Mouse (Mus musculus) heart, postnatal 0 days (tissue): ENCODE data around the gene Nr6a1. TPM values are rescaled to one million over a fixed set of nuclear protein-coding genes. Genes with fewer than 3 reads are reported as not detected.
A peak's percentile ranks its signal among the peaks of the same experiment; 100 is the strongest.

ENCODE experiments used
- ATAC-seq: fragments of 200-750 bp; cut with Nextera tagmentation; 2 replicates; pipeline ENCODE4 v1.8.0; 2017; ENCODE audit warnings: low read depth, moderate number of reproducible peaks, moderate library complexity; ENCODE audit not compliant: insufficient read depth
- DNase-seq: peaks from one replicate; pipeline ENCODE4 v3.0.0-alpha.2; 2016; ENCODE audit warnings: low spot score
- H3K27ac ChIP-seq: fragments of 300-500 bp; sonication (generic); 2 replicates; pipeline ENCODE4 v1.5.1; 2014; ENCODE audit warnings: low read depth, mild to moderate bottlenecking
- H3K27me3 ChIP-seq: fragments of 300-500 bp; sonication (generic); 2 replicates; pipeline ENCODE4 v1.6.1; 2014; ENCODE audit warnings: low read length, mixed read lengths; ENCODE audit not compliant: control insufficient read depth, insufficient read depth
- H3K36me3 ChIP-seq: fragments of 300-500 bp; sonication (generic); replicated peaks from 2 replicates; pipeline ENCODE4 v1.6.1; 2014; ENCODE audit warnings: low read length, mixed read lengths; ENCODE audit not compliant: control insufficient read depth, insufficient read depth
- H3K4me1 ChIP-seq: fragments of 300-500 bp; sonication (generic); 2 replicates; pipeline ENCODE4 v1.6.1; 2014; ENCODE audit warnings: antibody characterized with exemption; ENCODE audit not compliant: control insufficient read depth, insufficient read depth
- H3K4me2 ChIP-seq: fragments of 300-500 bp; sonication (generic); 2 replicates; pipeline ENCODE4 v1.6.1; 2014; ENCODE audit warnings: low read depth, mild to moderate bottlenecking, low read length, moderate library complexity
- H3K4me3 ChIP-seq: fragments of 300-500 bp; sonication (generic); 2 replicates; pipeline ENCODE4 v1.5.1; 2014; ENCODE audit warnings: low read depth, low read length
- H3K9ac ChIP-seq: fragments of 300-500 bp; sonication (generic); replicated peaks from 2 replicates; pipeline ENCODE4 v1.6.1; 2014; ENCODE audit warnings: low read depth, low read length, mixed read lengths
- H3K9me3 ChIP-seq: fragments of 300-500 bp; sonication (generic); replicated peaks from 2 replicates; pipeline ENCODE4 v1.6.1; 2016; ENCODE audit warnings: low read length; ENCODE audit not compliant: control insufficient read depth
- CTCF ChIP-seq: IDR thresholded peaks from 2 replicates; pipeline ENCODE4 v1.5.1; 2016; ENCODE audit warnings: antibody characterized with exemption, control low read depth, low read depth
- EP300 ChIP-seq: IDR thresholded peaks from 2 replicates; pipeline ENCODE4 v1.6.1; 2016; ENCODE audit warnings: antibody characterized with exemption, low read depth
- WGBS: fragments of 180-500 bp; shearing (Covaris S2); extraction: QIAGEN DNeasy Blood & Tissue Kit; methylation state at CpG from one replicate; pipeline ENCODE4 v1.1.7; 2014; 5-methylcytosine and 5-hydroxymethylcytosine counted together
- polyA plus RNA-seq: library from polyadenylated mRNA; unstranded; fragments of >200 nt; fragmentation: Nextera tagmentation; extraction: Ambion mirVana; gene quantifications from 2 replicates; pipeline ENCODE4 v1.2.1, GENCODE M21; 2015
- total RNA-seq: library from RNA; depleted of rRNA; stranded (reverse); fragments of >200 nt; gene quantifications from 2 replicates; pipeline ENCODE4 v1.2.3, GENCODE M21; 2014; ENCODE audit warnings: low replicate concordance

The Nr6a1 gene
- total and polyA plus RNA-seq, 2 experiments from 2014 or later = 0.31 to 0.99 TPM

DNA sequence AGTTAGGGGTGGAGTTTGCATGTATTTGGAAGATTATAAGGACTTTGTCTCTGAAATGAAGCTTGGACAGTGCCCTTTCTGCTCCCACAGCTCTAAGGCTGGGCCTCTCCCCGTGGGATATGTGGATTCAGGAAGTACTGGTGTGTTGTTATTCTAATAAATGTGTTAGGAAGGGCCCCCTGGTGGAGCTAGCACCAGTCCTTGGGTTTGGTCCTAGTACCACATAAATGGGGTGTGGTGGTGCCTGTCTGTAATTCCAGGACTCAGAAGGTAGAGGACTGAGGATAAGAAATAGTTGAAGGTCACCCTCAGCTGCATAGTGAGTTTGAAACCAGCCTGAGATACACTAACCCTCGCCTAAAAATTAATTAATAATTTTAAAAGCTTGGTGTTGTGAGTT lies 45.7 kb upstream of the Nr6a1 start:
- DNase-seq = peak; percentile 6
- Histone ChIP-seq H3K27ac (no peak overlapping the region), H3K4me1 (no peaks in the 10 kb centered on the region), H3K4me2 (no peak overlapping the region), H3K36me3 (no peaks in the 10 kb centered on the region), H3K27me3 (0 out of 2 replicates have a peak, but pooled peaks cover 1% of the 10 kb centered on the region), H3K9me3 (no peaks in the 10 kb centered on the region), H3K4me3 (no peak overlapping the region), H3K9ac (no peak overlapping the region)
- 25% methylated on average over 2 of the region's 2 CpGs for WGBS
- ATAC-seq = no peak
- TF ChIP-seq CTCF (no peak), EP300 (no peak)

GRCm38 (mm10) chr2:38970057-38970456 lies 42.6 kb upstream of the Nr6a1 start:
- Histone ChIP-seq H3K36me3 (no peaks in the 10 kb centered on the region), H3K4me1 (no peaks in the 10 kb centered on the region), H3K4me2 (no peak overlapping the region), H3K9me3 (no peaks in the 10 kb centered on the region), H3K4me3 (no peak overlapping the region), H3K27me3 (no peaks in the 10 kb centered on the region), H3K27ac (no peak overlapping the region), H3K9ac (no peak overlapping the region)
- TF ChIP-seq CTCF (no peak), EP300 (no peak)
- 62% methylated on average over 5 of the region's 5 CpGs for WGBS
- DNase-seq = no peak
- ATAC-seq = no peak

DNA sequence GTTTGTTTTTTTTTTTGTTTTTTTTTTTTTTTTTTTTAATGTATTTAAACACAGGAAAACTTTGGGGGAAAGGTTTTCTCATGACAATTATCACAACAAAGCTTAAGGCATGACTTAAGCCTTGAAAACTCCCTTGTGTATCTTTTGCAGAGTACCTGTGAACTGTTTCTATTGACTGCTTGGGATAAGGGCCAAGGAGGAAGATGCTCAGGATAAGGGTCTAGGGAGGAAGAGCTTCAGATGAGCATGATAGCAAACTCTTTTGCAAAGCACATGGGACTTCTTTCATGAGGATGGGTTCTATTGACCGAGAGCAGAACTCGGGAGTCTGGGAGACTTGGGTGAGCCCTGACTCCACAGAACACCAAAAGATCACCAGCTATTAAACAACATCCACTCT lies 42.2 kb upstream of the Nr6a1 start:
- no peak for DNase-seq
- H3K4me2 ChIP-seq = no peak overlapping the region
- ATAC-seq = no peak
- H3K4me1 ChIP-seq = no peaks in the 10 kb centered on the region
- H3K27ac ChIP-seq = no peak overlapping the region
- WGBS = 88% methylated on average over 2 of the region's 2 CpGs
- no peaks in the 10 kb centered on the region for H3K27me3 ChIP-seq
- no peak for TF ChIP-seq CTCF
- no peak overlapping the region for H3K9ac ChIP-seq
- H3K4me3 ChIP-seq = no peak overlapping the region
- H3K36me3 ChIP-seq = no peaks in the 10 kb centered on the region
- H3K9me3 ChIP-seq = no peaks in the 10 kb centered on the region

DNA sequence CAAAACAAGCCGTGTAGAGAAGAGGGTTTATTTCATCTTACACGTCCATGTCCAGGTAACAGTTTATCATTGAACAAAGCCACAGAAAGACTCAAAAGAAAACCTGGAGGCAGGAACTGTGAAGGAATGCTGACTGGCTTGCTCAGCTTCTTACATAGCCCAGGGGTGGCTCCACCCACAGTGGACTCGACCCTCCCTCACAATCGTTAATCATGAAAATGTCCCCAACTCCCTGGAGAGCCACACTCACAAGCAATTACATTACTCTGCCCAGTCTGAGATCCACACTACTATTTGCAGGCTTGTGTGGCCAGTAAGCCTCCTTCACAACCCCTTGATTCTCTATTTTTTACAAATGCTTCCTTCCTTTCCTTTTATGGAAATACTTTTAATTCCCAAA lies 36.7 kb upstream of the Nr6a1 start:
- Histone ChIP-seq H3K9ac (no peak overlapping the region), H3K27ac (no peak overlapping the region), H3K4me2 (no peak overlapping the region), H3K27me3 (no peaks in the 10 kb centered on the region), H3K9me3 (no peaks in the 10 kb centered on the region), H3K36me3 (no peaks in the 10 kb centered on the region), H3K4me1 (no peaks in the 10 kb centered on the region), H3K4me3 (no peak overlapping the region)
- ATAC-seq (no peak), DNase-seq (no peak)
- WGBS = 36% methylated on average over 4 of the region's 4 CpGs
- no peak for TF ChIP-seq CTCF
- TF ChIP-seq EP300 = no peak

- WGBS = 59% methylated on average over 5 of the region's 5 CpGs
Measured at GRCm38 (mm10) chr2:38957671-38958223, 30.3 kb upstream of the Nr6a1 start.

DNA sequence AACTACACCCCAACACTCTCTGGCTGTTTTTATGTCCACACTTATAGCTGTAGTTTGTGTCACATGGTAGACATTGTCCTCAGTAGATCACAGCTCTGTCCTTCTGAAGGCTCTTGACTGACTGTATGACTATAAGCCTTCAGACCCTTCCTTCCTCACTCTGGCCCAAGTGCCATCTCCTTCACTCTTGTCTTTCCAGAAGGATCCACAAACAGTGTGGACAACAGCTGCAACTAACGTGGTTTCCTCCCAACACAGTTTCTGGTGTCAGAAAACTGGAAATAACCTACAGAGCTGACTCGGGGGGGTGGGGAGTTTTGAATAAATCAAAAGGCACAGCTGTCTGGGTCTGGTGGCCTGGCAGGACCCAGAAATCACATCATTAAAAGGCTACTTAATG lies 28.6 kb upstream of the Nr6a1 start:
- Histone ChIP-seq H3K27me3 (no peaks in the 10 kb centered on the region), H3K36me3 (no peaks in the 10 kb centered on the region), H3K9me3 (no peaks in the 10 kb centered on the region), H3K4me3 (no peak overlapping the region), H3K4me2 (no peak overlapping the region), H3K4me1 (0 out of 2 replicates have a peak, but pooled peaks cover 4% of the 10 kb centered on the region), H3K27ac (no peak overlapping the region), H3K9ac (no peak overlapping the region)
- 72% methylated on average over 2 of the region's 2 CpGs for WGBS
- ATAC-seq (no peak), DNase-seq (no peak)
- no peak for TF ChIP-seq CTCF

More at GRCm38 (mm10) chr2:38957671-38958223, 30.3 kb upstream of the Nr6a1 start:
- DNase-seq (no peak), ATAC-seq (no peak)
- H3K9me3 ChIP-seq = no peaks in the 10 kb centered on the region
- TF ChIP-seq EP300 (no peak), CTCF (no peak)
- H3K4me2 ChIP-seq = no peak overlapping the region
- H3K36me3 ChIP-seq = no peaks in the 10 kb centered on the region
- H3K4me1 ChIP-seq = no peaks in the 10 kb centered on the region
- no peaks in the 10 kb centered on the region for H3K27me3 ChIP-seq
- no peak overlapping the region for H3K9ac ChIP-seq
- H3K4me3 ChIP-seq = no peak overlapping the region
- no peak overlapping the region for H3K27ac ChIP-seq
